Mouse (Mus musculus): ENCODE measurements around the gene Zmym6.

DNA sequence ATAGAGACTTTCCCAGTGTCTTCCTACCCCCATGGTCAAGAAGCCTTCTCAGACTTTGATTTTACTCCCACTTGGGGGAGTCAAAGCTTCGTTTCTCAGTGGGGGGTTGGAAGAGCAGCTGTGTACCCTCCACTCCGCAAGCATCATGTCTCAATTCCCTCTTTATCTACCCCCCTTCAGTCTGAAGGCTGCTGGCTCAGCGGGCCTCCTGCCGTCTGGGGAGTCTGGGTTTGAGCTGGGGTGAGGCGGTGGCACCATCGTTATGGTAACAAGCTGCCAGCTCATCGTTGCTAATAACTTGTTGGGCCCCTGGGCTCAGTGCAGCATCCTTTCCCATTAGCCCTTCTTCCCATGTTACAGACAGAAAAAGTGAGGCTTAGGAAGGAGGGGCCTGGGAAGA lies 94.9 kb downstream of the Zmym6 start:
- no peak for TF ChIP-seq CTCF (IDR thresholded peaks at IDR 0.05; ENCODE audit: low read depth, low read length)
- no peak for TF ChIP-seq POLR2A (IDR thresholded peaks at IDR 0.05; ENCODE audit: extremely low read depth, insufficient read depth, low read length)

All from liver, adult 2 months (tissue).